Mouse (Mus musculus): ENCODE measurements around the gene Tfdp2. TPM values are rescaled to one million over a fixed set of nuclear protein-coding genes. Genes with fewer than 3 reads are reported as not detected.
A peak's percentile ranks its signal among the peaks of the same experiment; 100 is the strongest.
"Not testable (repeated sequence)": the region's sequence is repeated elsewhere in the genome, so short reads cannot be mapped to it uniquely, and the experiment has no call there.

Gene Tfdp2
- total and polyA plus RNA-seq, 2 experiments: 6.1 to 18.3 TPM

GRCm38 (mm10) chr9:96163443-96163842, 32.6 kb upstream of the Tfdp2 start:
- no peak overlapping the region for H3K27ac ChIP-seq (replicated peaks; ENCODE audit: insufficient read depth, low read depth, low read length)
- H3K27me3 ChIP-seq (ENCODE audit: control insufficient read depth, insufficient read depth, low read length): peaks cover 3% of the 10 kb centered on the region; the same call in 1 of the 2 replicates
- H3K79me2 ChIP-seq (ENCODE audit: control insufficient read depth, insufficient read depth, low read length): no peaks in the 10 kb centered on the region
- H3K36me3 ChIP-seq (ENCODE audit: control insufficient read depth, insufficient read depth, low read length): no peaks in the 10 kb centered on the region
- no peak overlapping the region for H3K4me3 ChIP-seq (ENCODE audit: insufficient read depth, low read depth, low read length)
- TF ChIP-seq CTCF (IDR thresholded peaks at IDR 0.05; ENCODE audit: low read depth, low read length): no peak
- TF ChIP-seq POLR2A (IDR thresholded peaks at IDR 0.05; ENCODE audit: extremely low read depth, insufficient read depth, low read length): no peak
- no peak for DNase-seq (ENCODE audit: extremely low read depth, low read depth, low spot score)
- no peaks in the 10 kb centered on the region for H3K4me1 ChIP-seq (ENCODE audit: control insufficient read depth, insufficient read depth, low read length)
- H3K9ac ChIP-seq (ENCODE audit: low read depth, low read length): no peak overlapping the region
- 92% methylated on average over 7 of the region's 7 CpGs for WGBS

GRCm38 (mm10) chr9:96163983-96164382, 32.1 kb upstream of the Tfdp2 start:
- H3K36me3 ChIP-seq (ENCODE audit: control insufficient read depth, insufficient read depth, low read length); H3K4me1 ChIP-seq (ENCODE audit: control insufficient read depth, insufficient read depth, low read length); H3K9ac ChIP-seq (ENCODE audit: low read depth, low read length); H3K27me3 ChIP-seq (ENCODE audit: control insufficient read depth, insufficient read depth, low read length); H3K27ac ChIP-seq (replicated peaks; ENCODE audit: insufficient read depth, low read depth, low read length); H3K79me2 ChIP-seq (ENCODE audit: control insufficient read depth, insufficient read depth, low read length); DNase-seq (ENCODE audit: extremely low read depth, low read depth, low spot score); H3K4me3 ChIP-seq (ENCODE audit: insufficient read depth, low read depth, low read length): not testable (repeated sequence)
- 97% methylated on average over 15 of the region's 15 CpGs for WGBS

DNA sequence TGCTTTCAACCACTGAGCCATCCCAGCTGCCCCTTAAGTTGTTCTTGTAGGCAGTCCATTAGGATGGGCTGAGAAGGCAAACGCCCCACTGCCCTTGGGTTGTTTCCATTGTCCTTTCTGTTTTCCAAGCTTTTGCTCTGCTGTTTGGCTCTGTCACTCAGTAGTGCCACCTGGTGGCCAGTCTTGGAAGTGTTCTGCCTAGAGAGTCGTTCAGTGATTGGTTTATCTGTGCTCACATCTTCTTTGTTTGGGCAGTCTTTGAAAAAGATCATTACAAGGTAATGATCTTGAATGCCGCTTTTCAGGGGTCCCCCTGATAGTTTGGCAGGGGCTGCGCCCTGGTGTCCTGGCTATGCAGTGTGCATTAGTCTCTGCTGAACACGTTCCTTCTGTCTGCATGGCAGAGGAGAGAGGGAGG, 28.9 kb upstream of the Tfdp2 start:
- TF ChIP-seq CTCF (IDR thresholded peaks at IDR 0.05; ENCODE audit: low read depth, low read length): peak; percentile 70
- no peak for TF ChIP-seq POLR2A (IDR thresholded peaks at IDR 0.05; ENCODE audit: extremely low read depth, insufficient read depth, low read length)
- WGBS: 37% methylated on average over 5 of the region's 5 CpGs
- no peaks in the 10 kb centered on the region for H3K4me1 ChIP-seq (ENCODE audit: control insufficient read depth, insufficient read depth, low read length)

GRCm38 (mm10) chr9:96170600-96170999, 25.5 kb upstream of the Tfdp2 start:
- 83% methylated on average over 3 of the region's 3 CpGs for WGBS
- no peak overlapping the region for H3K4me3 ChIP-seq (ENCODE audit: insufficient read depth, low read depth, low read length)
- no peaks in the 10 kb centered on the region for H3K36me3 ChIP-seq (ENCODE audit: control insufficient read depth, insufficient read depth, low read length)
- H3K79me2 ChIP-seq (ENCODE audit: control insufficient read depth, insufficient read depth, low read length): no peaks in the 10 kb centered on the region
- H3K4me1 ChIP-seq (ENCODE audit: control insufficient read depth, insufficient read depth, low read length): no peaks in the 10 kb centered on the region
- H3K27me3 ChIP-seq (ENCODE audit: control insufficient read depth, insufficient read depth, low read length): peaks cover 3% of the 10 kb centered on the region; the same call in 1 of the 2 replicates
- no peak overlapping the region for H3K27ac ChIP-seq (replicated peaks; ENCODE audit: insufficient read depth, low read depth, low read length)
- DNase-seq (ENCODE audit: extremely low read depth, low read depth, low spot score): no peak
- no peak overlapping the region for H3K9ac ChIP-seq (ENCODE audit: low read depth, low read length)
- TF ChIP-seq POLR2A (IDR thresholded peaks at IDR 0.05; ENCODE audit: extremely low read depth, insufficient read depth, low read length) (no peak), CTCF (IDR thresholded peaks at IDR 0.05; ENCODE audit: low read depth, low read length) (no peak)

More for the DNA sequence above, 28.9 kb upstream of the Tfdp2 start:
- no peaks in the 10 kb centered on the region for H3K36me3 ChIP-seq (ENCODE audit: control insufficient read depth, insufficient read depth, low read length)
- H3K4me3 ChIP-seq (ENCODE audit: insufficient read depth, low read depth, low read length): no peak overlapping the region
- H3K9ac ChIP-seq (ENCODE audit: low read depth, low read length): no peak overlapping the region
- H3K79me2 ChIP-seq (ENCODE audit: control insufficient read depth, insufficient read depth, low read length): no peaks in the 10 kb centered on the region
- H3K27me3 ChIP-seq (ENCODE audit: control insufficient read depth, insufficient read depth, low read length): peaks cover 3% of the 10 kb centered on the region; the same call in 1 of the 2 replicates
- no peak overlapping the region for H3K27ac ChIP-seq (replicated peaks; ENCODE audit: insufficient read depth, low read depth, low read length)
- peak; percentile 24 for DNase-seq (ENCODE audit: extremely low read depth, low read depth, low spot score)

- Histone ChIP-seq H3K27ac (replicated peaks; ENCODE audit: insufficient read depth, low read depth, low read length) (no peak overlapping the region), H3K36me3 (ENCODE audit: control insufficient read depth, insufficient read depth, low read length) (no peaks in the 10 kb centered on the region), H3K9ac (ENCODE audit: low read depth, low read length) (no peak overlapping the region), H3K4me1 (ENCODE audit: control insufficient read depth, insufficient read depth, low read length) (no peaks in the 10 kb centered on the region), H3K27me3 (ENCODE audit: control insufficient read depth, insufficient read depth, low read length) (no peaks in the 10 kb centered on the region), H3K79me2 (ENCODE audit: control insufficient read depth, insufficient read depth, low read length) (no peaks in the 10 kb centered on the region), H3K4me3 (ENCODE audit: insufficient read depth, low read depth, low read length) (no peak overlapping the region)
- no peak for DNase-seq (ENCODE audit: extremely low read depth, low read depth, low spot score)
- TF ChIP-seq POLR2A (IDR thresholded peaks at IDR 0.05; ENCODE audit: extremely low read depth, insufficient read depth, low read length) (no peak), CTCF (IDR thresholded peaks at IDR 0.05; ENCODE audit: low read depth, low read length) (no peak)
- 85% methylated on average over 4 of the region's 4 CpGs for whole genome bisulfite sequencing
These were observed 11.2 kb upstream of the Tfdp2 start for GRCm38 (mm10) chr9:96184909-96185308.

- WGBS: 68% methylated on average over 7 of the region's 7 CpGs
- Histone ChIP-seq H3K36me3 (ENCODE audit: control insufficient read depth, insufficient read depth, low read length) (no peaks in the 10 kb centered on the region), H3K27me3 (ENCODE audit: control insufficient read depth, insufficient read depth, low read length) (no peaks in the 10 kb centered on the region), H3K9ac (ENCODE audit: low read depth, low read length) (no peak overlapping the region), H3K27ac (replicated peaks; ENCODE audit: insufficient read depth, low read depth, low read length) (no peak overlapping the region), H3K4me3 (ENCODE audit: insufficient read depth, low read depth, low read length) (no peak overlapping the region), H3K4me1 (ENCODE audit: control insufficient read depth, insufficient read depth, low read length) (no peaks in the 10 kb centered on the region), H3K79me2 (ENCODE audit: control insufficient read depth, insufficient read depth, low read length) (no peaks in the 10 kb centered on the region)
- TF ChIP-seq CTCF (IDR thresholded peaks at IDR 0.05; ENCODE audit: low read depth, low read length) (no peak), POLR2A (IDR thresholded peaks at IDR 0.05; ENCODE audit: extremely low read depth, insufficient read depth, low read length) (no peak)
- DNase-seq (ENCODE audit: extremely low read depth, low read depth, low spot score): no peak
These were observed 9.4 kb upstream of the Tfdp2 start for GRCm38 (mm10) chr9:96186701-96187100.
